Mouse (Mus musculus) small intestine, adult 2 months (tissue): ENCODE data around the gene Rnf185. TPM values are rescaled to one million over a fixed set of nuclear protein-coding genes. Genes with fewer than 3 reads are reported as not detected.

Experiments used
- H3K27ac ChIP-seq: fragments of 200-500 bp; 2 replicates; pipeline ENCODE4 v1.5.1; 2012; ENCODE audit warnings: low read depth, low read length, control low read depth, inconsistent platforms; ENCODE audit not compliant: insufficient read depth
- H3K27me3 ChIP-seq: fragments of 200-500 bp; 2 replicates; pipeline ENCODE4 v1.6.1; 2012; ENCODE audit warnings: mild to moderate bottlenecking, moderate library complexity, low read length, inconsistent platforms; ENCODE audit not compliant: control insufficient read depth, insufficient read depth
- H3K36me3 ChIP-seq: fragments of 200-500 bp; 2 replicates; pipeline ENCODE4 v1.6.1; 2012; ENCODE audit warnings: mild to moderate bottlenecking, low read length, control low read depth, inconsistent platforms; ENCODE audit not compliant: control insufficient read depth, insufficient read depth
- H3K4me1 ChIP-seq: fragments of 200-500 bp; 2 replicates; pipeline ENCODE4 v1.6.1; 2012; ENCODE audit warnings: low read length, inconsistent platforms, mixed read lengths; ENCODE audit not compliant: control insufficient read depth, insufficient read depth, insufficient read length
- H3K4me3 ChIP-seq: fragments of 200-500 bp; 2 replicates; pipeline ENCODE4 v1.5.1; 2012; ENCODE audit warnings: low read depth, mild to moderate bottlenecking, control low read depth, inconsistent platforms, low read length, moderate library complexity
- CTCF ChIP-seq: fragments of 200-500 bp; IDR thresholded peaks from 2 replicates; pipeline ENCODE4 v1.5.1; 2012; ENCODE audit warnings: low read depth, mild to moderate bottlenecking, control low read depth, inconsistent platforms, low read length, moderate library complexity, mixed read lengths; ENCODE audit not compliant: insufficient replicate concordance, insufficient read length; ENCODE audit errors: extremely low read depth
- POLR2A ChIP-seq: fragments of 200-500 bp; IDR thresholded peaks from 2 replicates; pipeline ENCODE4 v1.6.1; 2012; ENCODE audit warnings: low read depth, mild to moderate bottlenecking, control low read depth, inconsistent platforms, low read length, moderate library complexity
- WGBS: fragments of 180-500 bp; shearing (Covaris S2); methylation state at CpG from one replicate; pipeline ENCODE4 v1.1.7; 2018; 5-methylcytosine and 5-hydroxymethylcytosine counted together
- polyA plus RNA-seq: library from polyadenylated mRNA; depleted of rRNA; stranded (reverse); fragments of >200 nt; gene quantifications from 2 replicates; pipeline ENCODE4 v1.2.3, GENCODE M21; 2012

The Rnf185 gene
- polyA plus RNA-seq, 1 experiment = 29.8 TPM

GRCm38 (mm10) chr11:3431976-3432603 is 20.1 kb downstream of the Rnf185 start:
- Histone ChIP-seq H3K27me3 (no peaks in the 10 kb centered on the region), H3K27ac (no peak overlapping the region), H3K4me1 (no peaks in the 10 kb centered on the region), H3K4me3 (no peak overlapping the region), H3K36me3 (peaks cover 6% of the 10 kb centered on the region)
- no peak for TF ChIP-seq POLR2A
- no peak for TF ChIP-seq CTCF
- 87% methylated on average over 6 of the region's 6 CpGs for WGBS

- TF ChIP-seq POLR2A = no peak
- no peak for TF ChIP-seq CTCF
- Histone ChIP-seq H3K4me1 (no peaks in the 10 kb centered on the region), H3K36me3 (peaks cover 6% of the 10 kb centered on the region), H3K27ac (no peak overlapping the region), H3K4me3 (no peak overlapping the region), H3K27me3 (no peaks in the 10 kb centered on the region)
- WGBS = 96% methylated on average over 3 of the region's 3 CpGs
Observed at GRCm38 (mm10) chr11:3431515-3431914, 20.6 kb downstream of the Rnf185 start.

- Histone ChIP-seq H3K27me3 (no peaks in the 10 kb centered on the region), H3K36me3 (peaks cover 25% of the 10 kb centered on the region), H3K4me1 (no peaks in the 10 kb centered on the region), H3K4me3 (no peak overlapping the region), H3K27ac (no peak overlapping the region)
- TF ChIP-seq POLR2A (no peak), CTCF (no peak)
- WGBS = 86% methylated on average over 7 of the region's 7 CpGs
Observed at GRCm38 (mm10) chr11:3428632-3429031, 23.5 kb downstream of the Rnf185 start.

GRCm38 (mm10) chr11:3427697-3428230 is 24.4 kb downstream of the Rnf185 start:
- TF ChIP-seq CTCF (no peak), POLR2A (no peak)
- no peak overlapping the region for H3K4me3 ChIP-seq
- WGBS = 79% methylated on average over 3 of the region's 3 CpGs
- H3K27ac ChIP-seq = no peak overlapping the region
- H3K27me3 ChIP-seq = no peaks in the 10 kb centered on the region
- H3K4me1 ChIP-seq = no peaks in the 10 kb centered on the region
- peaks cover 30% of the 10 kb centered on the region for H3K36me3 ChIP-seq

GRCm38 (mm10) chr11:3422242-3422641 is 29.9 kb downstream of the Rnf185 start:
- no peak overlapping the region for H3K4me3 ChIP-seq
- H3K36me3 ChIP-seq = peaks cover 46% of the 10 kb centered on the region
- TF ChIP-seq CTCF (no peak), POLR2A (no peak)
- no peak overlapping the region for H3K27ac ChIP-seq
- 89% methylated on average over 4 of the region's 4 CpGs for WGBS
- peaks cover 5% of the 10 kb centered on the region; the same call in 1 of the 2 replicates for H3K4me1 ChIP-seq
- H3K27me3 ChIP-seq = no peaks in the 10 kb centered on the region

GRCm38 (mm10) chr11:3418741-3419140 is 33.4 kb downstream of the Rnf185 start:
- WGBS = 76% methylated on average over 4 of the region's 4 CpGs
- Histone ChIP-seq H3K27ac (no peak overlapping the region), H3K36me3 (peaks cover 36% of the 10 kb centered on the region), H3K27me3 (no peaks in the 10 kb centered on the region), H3K4me3 (no peak overlapping the region), H3K4me1 (peaks cover 5% of the 10 kb centered on the region; the same call in 1 of the 2 replicates)
- TF ChIP-seq CTCF (no peak), POLR2A (no peak)

GRCm38 (mm10) chr11:3417795-3418194 is 34.4 kb downstream of the Rnf185 start:
- 30% methylated on average over 6 of the region's 6 CpGs for WGBS
- Histone ChIP-seq H3K27ac (peak overlapping the region; percentile 49), H3K36me3 (peaks cover 32% of the 10 kb centered on the region), H3K4me3 (no peak overlapping the region), H3K27me3 (no peaks in the 10 kb centered on the region), H3K4me1 (peaks cover 5% of the 10 kb centered on the region; the same call in 1 of the 2 replicates)
- TF ChIP-seq POLR2A = no peak
- no peak for TF ChIP-seq CTCF
